Mouse (Mus musculus) neutrophil, adult 83 days (primary cell): ENCODE data around the gene Rnase11. TPM values are rescaled to one million over a fixed set of nuclear protein-coding genes. Genes with fewer than 3 reads are reported as not detected.

ENCODE experiments used
- total RNA-seq, 2 experiments: library from RNA; stranded (reverse); gene quantifications; one replicate each; pipeline ENCODE4 v1.2.4; 2023

Rnase11 gene
- not detected for total RNA-seq

DNA sequence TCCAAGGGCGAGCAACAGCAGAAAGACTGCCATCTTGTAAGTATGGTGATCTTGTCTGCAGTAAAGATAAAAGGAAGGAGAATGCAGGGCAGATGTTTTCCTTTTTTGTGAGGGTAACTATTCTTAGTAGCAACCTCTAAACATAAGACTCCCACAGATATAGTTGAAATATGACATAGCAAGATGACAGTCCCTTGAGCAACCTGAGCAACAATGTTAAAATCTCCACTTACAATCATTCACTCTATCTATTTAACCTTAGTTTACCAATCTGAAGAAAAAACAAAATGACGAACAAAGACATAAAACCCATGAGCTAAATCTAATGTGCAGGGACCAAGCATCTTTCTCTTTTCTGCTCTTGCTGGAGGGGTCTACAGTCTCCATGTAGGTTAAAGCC, at the start of gene Rnase11:
Rnase11 (minus strand) TSS at position 101 of the 400 bp plus-strand sequence.

DNA sequence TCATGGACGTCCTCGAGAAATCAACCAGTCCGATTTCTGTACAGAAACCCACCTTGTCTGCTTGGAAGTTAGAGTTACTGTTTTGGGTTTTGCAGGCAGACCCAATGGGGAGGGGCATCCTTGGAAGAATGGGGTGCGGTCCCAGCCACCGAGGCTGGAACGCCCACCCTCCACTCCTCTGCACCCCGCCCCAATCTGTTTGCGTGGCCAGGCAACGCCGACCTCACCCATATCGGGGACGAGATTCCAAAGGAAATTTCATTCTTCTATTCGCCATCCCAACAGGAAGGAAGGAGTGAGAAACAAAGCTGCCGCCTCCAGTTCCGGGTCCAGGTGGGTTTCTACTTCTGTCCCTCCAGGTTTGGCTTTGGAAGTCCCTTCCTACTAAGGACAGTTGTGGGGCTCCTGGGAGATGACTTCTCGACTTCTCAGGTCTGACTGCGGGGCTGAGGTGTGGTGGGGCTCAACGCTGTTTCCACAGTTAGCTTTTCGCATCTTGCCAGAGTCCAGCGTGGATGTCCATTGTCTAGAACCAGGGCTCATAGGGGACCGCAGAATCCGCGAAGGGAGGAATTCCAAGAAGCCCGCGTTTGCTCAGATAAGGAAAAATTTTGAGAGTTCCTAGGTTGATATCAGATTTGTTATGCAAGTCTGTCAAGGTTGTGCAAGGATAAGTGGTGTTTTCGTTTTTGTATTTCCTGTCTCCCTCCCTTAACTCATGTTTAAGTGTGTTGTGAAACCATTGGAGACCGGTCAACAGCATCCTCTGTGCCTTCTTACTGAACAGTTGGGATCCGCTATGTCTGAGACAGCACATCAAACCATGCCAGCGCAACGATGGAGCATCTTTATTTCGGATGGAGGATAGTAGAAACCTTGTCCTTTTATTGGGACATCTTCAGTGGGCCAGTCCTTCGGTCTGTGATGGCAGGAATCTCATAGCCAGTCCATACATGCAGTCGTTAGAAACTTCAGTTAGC, 41.2 kb upstream of the Rnase11 start, which contains the start of the genes Rnase4 and Ang:
Rnase4 (plus strand) TSS at position 157 of the 980 bp plus-strand sequence.
Ang (plus strand) TSS at position 230 of the 980 bp plus-strand sequence.

DNA sequence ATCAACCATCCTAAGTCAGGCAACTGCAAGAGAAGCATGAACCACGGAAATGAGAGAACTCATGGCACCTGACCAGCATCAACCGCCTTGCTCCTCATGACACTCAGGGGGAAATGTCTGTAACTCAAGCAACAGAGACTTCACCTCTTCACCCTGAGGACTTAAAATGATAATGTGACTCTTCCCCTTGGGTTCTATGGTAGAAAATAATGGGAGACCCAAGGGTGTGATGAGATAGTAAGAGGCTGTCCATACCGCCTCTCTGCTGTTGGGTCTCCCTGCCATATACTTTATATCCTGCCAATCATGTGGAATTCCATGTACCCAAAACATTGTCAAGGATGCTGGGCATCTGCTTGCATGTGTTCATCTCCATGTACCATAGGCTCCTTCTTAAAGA, 24.4 kb upstream of the Rnase11 start, which contains the start of gene Olfr750:
Olfr750 (minus strand) TSS at position 101 of the 400 bp plus-strand sequence.

DNA sequence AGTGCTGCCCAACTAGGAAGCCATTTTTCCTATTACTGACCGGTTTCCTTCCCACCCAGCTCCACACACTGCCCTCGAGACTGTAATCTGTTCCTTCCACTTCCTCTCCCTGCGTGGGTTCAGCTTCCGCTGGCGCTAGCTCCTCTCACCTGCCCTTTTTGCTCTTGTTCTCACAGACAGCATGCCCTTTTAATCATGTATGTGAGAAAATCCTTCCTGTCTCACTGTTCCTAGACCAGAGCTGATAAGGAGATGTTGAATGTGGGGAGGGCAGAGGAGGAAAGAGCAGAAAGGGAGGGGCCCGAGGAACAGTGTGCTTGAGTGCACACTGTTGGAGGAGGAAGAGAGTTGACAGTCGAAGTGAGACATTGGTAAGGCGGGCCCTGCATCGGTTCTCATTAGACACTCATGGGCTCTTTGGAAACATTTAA, 7.5 kb upstream of the Rnase11 start, which contains the start of gene Rnase12:
Rnase12 (minus strand) TSS at position 261 of the 431 bp plus-strand sequence.

DNA sequence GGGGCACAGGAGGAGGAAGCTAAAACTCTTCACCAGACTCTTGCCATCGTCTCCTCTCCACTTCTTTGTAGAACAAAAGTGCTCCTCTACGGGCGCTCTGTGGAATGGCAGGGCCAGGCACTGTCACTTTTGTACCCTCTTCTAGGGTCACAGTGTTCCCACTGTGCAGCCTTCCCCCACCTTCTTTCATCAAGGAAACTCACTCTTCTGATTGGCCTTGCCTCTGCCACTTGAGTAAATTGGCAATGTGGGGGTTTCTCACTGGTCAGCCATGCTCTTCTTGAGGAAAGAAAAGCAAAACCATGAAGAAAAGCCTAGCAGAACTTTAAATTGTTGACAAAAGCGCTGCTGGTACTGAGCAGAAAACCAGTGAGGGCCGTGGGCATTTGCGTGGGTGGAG, 8.2 kb downstream of the Rnase11 start, which contains the start of gene Rnase9:
Rnase9 (minus strand) TSS at position 101 of the 400 bp plus-strand sequence.

DNA sequence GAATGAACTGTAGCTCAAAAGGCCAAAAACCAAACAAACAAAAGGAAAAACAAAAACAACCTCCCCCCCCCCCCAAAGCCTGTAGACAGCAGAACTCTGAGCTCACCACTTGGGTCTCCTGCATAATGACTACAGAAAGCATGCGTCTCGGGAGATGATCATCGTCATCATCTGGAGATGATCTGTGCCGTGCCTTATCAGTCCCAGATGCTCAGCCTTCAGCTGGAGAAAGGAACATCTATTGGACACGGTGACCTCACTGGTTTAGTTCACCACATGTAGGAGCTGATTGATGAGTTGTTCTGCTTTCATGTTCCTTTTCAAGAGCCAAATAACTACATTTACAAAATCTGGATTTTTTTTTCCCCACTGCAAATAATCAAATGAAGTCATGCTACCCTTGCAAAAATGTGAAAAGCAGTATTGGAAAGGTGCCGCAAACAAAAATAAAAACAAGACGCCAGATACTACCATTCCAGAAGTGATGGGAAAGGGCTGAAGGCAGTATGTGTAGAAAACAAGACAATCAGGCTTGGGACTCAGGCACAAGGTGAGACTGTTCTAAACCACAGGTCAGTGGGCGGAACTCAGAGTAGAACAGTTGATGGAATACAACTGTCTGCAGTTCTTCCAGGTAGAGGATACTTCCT, 42.7 kb downstream of the Rnase11 start, which contains the start of gene Rnase10:
Rnase10 (plus strand) TSS at position 600 of the 650 bp plus-strand sequence.

Other genes with a start within 250 kb of the Rnase11 start
- under 1 TPM in 1 of 2 experiments, not detected in 1; 0.26 TPM for gene Ccnb1ip1, start 242.4 kb downstream of the Rnase11 start, total RNA-seq
- 10 to 100 TPM; 24.4 to 28.5 TPM for gene Parp2, start 242.3 kb downstream of the Rnase11 start, total RNA-seq
- gene Tep1, start 179.6 kb downstream of the Rnase11 start, total RNA-seq: 10 to 100 TPM; 49.5 to 58.5 TPM
- under 1 TPM; 0.13 to 0.33 TPM for gene Klhl33, start 152.7 kb downstream of the Rnase11 start, total RNA-seq
- gene Osgep, start 125.3 kb downstream of the Rnase11 start, total RNA-seq: 10 to 100 TPM; 22.8 to 27.0 TPM
- gene Apex1, start 125.2 kb downstream of the Rnase11 start, total RNA-seq: 10 to 100 TPM; 16.0 to 20.1 TPM
- gene Pip4p1, start 119.3 kb downstream of the Rnase11 start, total RNA-seq: 10 to 100 TPM; 53.6 to 56.3 TPM
- gene Pnp, start 119.1 kb downstream of the Rnase11 start, total RNA-seq: 100 to 1,000 TPM in 1 of 2 experiments, 10 to 100 TPM in 1; 77.0 to 104 TPM
- 10 to 100 TPM; 91.1 to 96.2 TPM for gene Gm49342, start 105.6 kb downstream of the Rnase11 start, total RNA-seq
- gene Pnp2, start 94.2 kb downstream of the Rnase11 start, total RNA-seq: 10 to 100 TPM in 1 of 2 experiments, 1 to 10 TPM in 1; 9.1 to 11.8 TPM
- not detected for gene Rnase10, start 42.4 kb downstream of the Rnase11 start, total RNA-seq
- not detected for gene Rnase9, start 8.3 kb downstream of the Rnase11 start, total RNA-seq
- gene Rnase12, start 7.5 kb upstream of the Rnase11 start, total RNA-seq: 1 to 10 TPM; 1.7 to 2.0 TPM
- gene Olfr750, start 24.3 kb upstream of the Rnase11 start, total RNA-seq: not detected
- gene Rnase4, start 40.9 kb upstream of the Rnase11 start, total RNA-seq: 1 to 10 TPM; 5.1 to 5.8 TPM
- 1 to 10 TPM; 3.5 to 5.6 TPM for gene Ang, start 41.0 kb upstream of the Rnase11 start, total RNA-seq
- not detected for gene Eddm3b, start 64.3 kb upstream of the Rnase11 start, total RNA-seq
- gene Rnase6, start 73.7 kb upstream of the Rnase11 start, total RNA-seq: 10 to 100 TPM; 42.5 to 44.9 TPM
- gene Rnase1, start 96.6 kb upstream of the Rnase11 start, total RNA-seq: not detected
- 1 to 10 TPM; 2.5 to 2.7 TPM for gene Rnase2b, start 112.1 kb upstream of the Rnase11 start, total RNA-seq
- not detected for gene Ang2, start 149.0 kb upstream of the Rnase11 start, total RNA-seq
- not detected for gene Ear14, start 153.2 kb upstream of the Rnase11 start, total RNA-seq
- gene Rnase2a, start 205.9 kb upstream of the Rnase11 start, total RNA-seq: 10 to 100 TPM; 50.2 to 56.3 TPM